Mouse (Mus musculus): ENCODE results near the gene Piwil4.

DNA sequence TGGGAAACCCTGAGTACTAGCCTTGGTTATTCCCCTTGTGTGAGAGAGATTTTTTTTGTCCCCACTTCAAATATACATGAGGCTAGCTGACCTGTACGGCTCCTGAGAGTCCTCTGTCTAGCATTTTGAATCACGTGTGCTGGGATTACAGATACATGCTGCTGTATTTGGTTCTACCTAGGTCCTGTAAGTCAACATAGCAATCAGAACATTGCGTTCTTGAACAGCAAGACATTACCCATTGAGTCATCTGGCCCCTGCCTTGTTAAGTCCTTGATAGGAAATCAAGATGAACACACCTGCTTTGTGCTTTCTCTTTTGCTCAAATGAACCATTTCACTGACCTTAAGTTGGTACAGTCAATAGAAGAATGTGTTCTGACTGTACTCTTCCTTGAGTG lies 13.9 kb upstream of the Piwil4 start:
- no peak for TF ChIP-seq CTCF (IDR thresholded peaks at IDR 0.05; ENCODE audit: low read depth, low read length)
- TF ChIP-seq GATA1 (IDR thresholded peaks at IDR 0.05; ENCODE audit: borderline replicate concordance, low read length) = no peak
- TF ChIP-seq TAL1 (conservative IDR thresholded peaks at IDR 0.05; ENCODE audit: low read depth, low read length) = no peak

Data from G1E (cell line).